Mouse (Mus musculus) intestine, embryonic 14.5 days (tissue): ENCODE measurements at regions not wholly inside any gene's neighbourhood (a gene's known extent, or its start where the extent isn't known, plus 50 kb on each side); places are given as distances from the start of the nearest gene placed in this dataset.

ENCODE experiments used
- ATAC-seq: fragments of 200-750 bp; cut with Nextera tagmentation; replicated peaks from 2 replicates; pipeline ENCODE4 v1.8.0; 2017; ENCODE audit warnings: low read depth, moderate number of reproducible peaks, moderate TSS enrichment, moderate library complexity; ENCODE audit not compliant: low FRiP score, low TSS enrichment
- DNase-seq: peaks from one replicate; pipeline ENCODE4 v3.0.0-alpha.2; 2018; ENCODE audit warnings: low spot score
- H3K27ac ChIP-seq: fragments of 300-500 bp; sonication (generic); 2 replicates; pipeline ENCODE4 v1.5.1; 2014; ENCODE audit warnings: low read depth, mild to moderate bottlenecking, control low read depth
- H3K27me3 ChIP-seq: fragments of 300-500 bp; sonication (generic); replicated peaks from 2 replicates; pipeline ENCODE4 v1.6.1; 2014; ENCODE audit warnings: low read length, control low read depth; ENCODE audit not compliant: control insufficient read depth, insufficient read depth
- H3K36me3 ChIP-seq: fragments of 300-500 bp; sonication (generic); 2 replicates; pipeline ENCODE4 v1.6.1; 2014; ENCODE audit warnings: low read length, control low read depth; ENCODE audit not compliant: control insufficient read depth, insufficient read depth
- H3K4me1 ChIP-seq: fragments of 300-500 bp; sonication (generic); replicated peaks from 2 replicates; pipeline ENCODE4 v1.6.1; 2014; ENCODE audit warnings: low read length, control low read depth, mixed read lengths; ENCODE audit not compliant: control insufficient read depth, insufficient read depth
- H3K4me2 ChIP-seq: fragments of 300-500 bp; sonication (generic); 2 replicates; pipeline ENCODE4 v1.6.1; 2014; ENCODE audit warnings: low read length
- H3K4me3 ChIP-seq: fragments of 300-500 bp; sonication (generic); 2 replicates; pipeline ENCODE4 v1.5.1; 2014; ENCODE audit warnings: low read depth, low read length, control low read depth, mixed read lengths
- H3K9ac ChIP-seq: fragments of 300-500 bp; sonication (generic); 2 replicates; pipeline ENCODE4 v1.6.1; 2014; ENCODE audit warnings: mild to moderate bottlenecking, low read length
- H3K9me3 ChIP-seq: fragments of 300-500 bp; sonication (generic); 2 replicates; pipeline ENCODE4 v1.6.1; 2016; ENCODE audit warnings: low read length, control low read depth; ENCODE audit not compliant: control insufficient read depth
- WGBS: fragments of 180-500 bp; shearing (Covaris S2); extraction: QIAGEN DNeasy Blood & Tissue Kit; methylation state at CpG from one replicate; pipeline ENCODE4 v1.1.7; 2014; 5-methylcytosine and 5-hydroxymethylcytosine counted together

- Histone ChIP-seq H3K4me1 (no peaks in the 10 kb centered on the region), H3K9ac (no peak overlapping the region), H3K27me3 (no peaks in the 10 kb centered on the region), H3K27ac (no peak overlapping the region), H3K4me3 (no peak overlapping the region), H3K4me2 (no peak overlapping the region), H3K36me3 (no peaks in the 10 kb centered on the region), H3K9me3 (no peaks in the 10 kb centered on the region)
- ATAC-seq, result no peak
- 78% methylated on average over 5 of the region's 5 CpGs for WGBS
- no peak for DNase-seq
These were observed 134.9 kb downstream of the Trib2 start for GRCm38 (mm10) chr12:15681678-15682355.

- H3K4me2 ChIP-seq, result no peak overlapping the region
- H3K27ac ChIP-seq, result no peak overlapping the region
- no peaks in the 10 kb centered on the region for H3K36me3 ChIP-seq
- no peak for DNase-seq
- 66% methylated on average over 3 of the region's 3 CpGs for WGBS
- H3K9me3 ChIP-seq, result no peaks in the 10 kb centered on the region
- H3K4me1 ChIP-seq, result no peaks in the 10 kb centered on the region
- H3K4me3 ChIP-seq, result no peak overlapping the region
- no peaks in the 10 kb centered on the region for H3K27me3 ChIP-seq
- no peak overlapping the region for H3K9ac ChIP-seq
- ATAC-seq, result no peak
These were observed 140.6 kb downstream of the Trib2 start for GRCm38 (mm10) chr12:15676127-15676526.

DNA sequence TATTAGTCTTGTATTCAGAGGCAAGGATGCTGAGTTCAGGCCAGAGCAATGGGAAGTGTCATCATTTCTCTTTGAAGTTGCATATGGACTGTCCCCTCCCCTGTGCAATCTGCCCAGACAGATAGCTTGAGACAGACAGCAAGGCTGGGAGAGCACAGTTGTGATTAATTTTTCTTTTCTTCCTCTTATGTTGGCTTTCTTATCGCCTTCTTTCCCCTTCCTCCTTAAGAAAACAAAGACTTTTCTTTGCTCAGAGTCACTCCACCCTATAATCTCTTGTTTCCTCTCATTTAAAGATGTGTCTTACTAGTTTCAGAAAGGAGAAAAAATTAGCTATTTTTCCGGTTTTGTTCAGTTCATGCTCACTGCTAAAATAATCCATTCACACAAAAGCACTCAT is 157.0 kb downstream of the Trib2 start:
- DNase-seq (no peak), ATAC-seq (no peak)
- Histone ChIP-seq H3K9me3 (no peaks in the 10 kb centered on the region), H3K4me3 (no peak overlapping the region), H3K27me3 (no peaks in the 10 kb centered on the region), H3K4me1 (no peaks in the 10 kb centered on the region; the same call in 1 of the 2 replicates), H3K36me3 (no peaks in the 10 kb centered on the region), H3K27ac (no peak overlapping the region), H3K4me2 (no peak overlapping the region), H3K9ac (no peak overlapping the region)
- WGBS, result 49% methylated on average over 2 of the region's 2 CpGs

DNA sequence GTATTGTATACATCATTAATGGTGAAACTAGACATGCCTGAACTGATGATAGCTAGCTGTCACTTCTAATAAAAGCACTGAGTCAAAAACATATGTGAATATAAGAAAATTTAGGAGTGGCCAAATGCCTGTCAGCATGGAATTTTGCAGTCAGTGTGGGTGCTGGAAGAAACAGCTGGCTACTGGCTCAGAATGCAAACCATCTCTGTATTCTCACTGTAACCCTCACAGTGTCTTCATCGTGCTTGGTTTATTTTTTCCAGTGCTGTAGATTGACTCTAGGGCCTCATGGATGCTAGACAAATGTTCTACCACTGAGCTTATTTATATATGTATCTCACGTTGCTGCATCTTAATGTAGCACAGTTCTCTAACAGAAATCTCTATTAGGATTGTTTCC is 157.4 kb downstream of the Trib2 start:
- H3K9ac ChIP-seq, result no peak overlapping the region
- H3K27ac ChIP-seq, result no peak overlapping the region
- H3K9me3 ChIP-seq, result no peaks in the 10 kb centered on the region
- no peak overlapping the region for H3K4me2 ChIP-seq
- no peak overlapping the region for H3K4me3 ChIP-seq
- no peaks in the 10 kb centered on the region for H3K36me3 ChIP-seq
- H3K4me1 ChIP-seq, result no peaks in the 10 kb centered on the region; the same call in 1 of the 2 replicates
- ATAC-seq (no peak), DNase-seq (no peak)
- WGBS, result 44% methylated on average over 2 of the region's 2 CpGs
- H3K27me3 ChIP-seq, result no peaks in the 10 kb centered on the region

DNA sequence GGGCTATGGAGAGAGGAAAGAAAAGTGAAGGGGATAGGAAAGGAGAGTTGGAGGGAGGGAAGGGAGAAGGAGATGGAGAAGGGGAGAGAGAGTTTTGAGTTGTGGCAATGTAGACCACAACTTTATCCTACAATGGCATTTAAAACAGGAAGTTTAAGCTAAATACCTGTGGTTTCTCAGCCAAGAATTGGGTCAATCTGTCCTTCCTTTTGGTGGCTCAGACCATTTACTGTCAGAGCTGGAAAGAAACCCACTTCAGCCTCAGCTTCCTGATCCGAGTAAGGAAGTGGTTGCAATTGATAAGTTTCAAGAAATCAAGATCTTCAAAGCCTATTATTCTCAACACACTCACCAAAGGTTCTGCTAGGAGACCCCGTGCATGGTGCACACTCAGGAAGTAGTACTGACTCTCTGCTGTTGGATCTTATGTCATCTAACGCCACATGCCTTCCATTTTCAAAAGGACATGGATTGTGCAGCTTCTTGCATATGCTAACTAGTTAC is 158.9 kb downstream of the Trib2 start:
- Histone ChIP-seq H3K4me2 (no peak overlapping the region), H3K4me3 (no peak overlapping the region), H3K27me3 (no peaks in the 10 kb centered on the region), H3K36me3 (no peaks in the 10 kb centered on the region), H3K27ac (no peak overlapping the region), H3K4me1 (no peaks in the 10 kb centered on the region; the same call in 1 of the 2 replicates), H3K9ac (no peak overlapping the region), H3K9me3 (no peaks in the 10 kb centered on the region)
- WGBS, result 86% methylated on average over 3 of the region's 3 CpGs
- ATAC-seq (no peak), DNase-seq (no peak)

DNA sequence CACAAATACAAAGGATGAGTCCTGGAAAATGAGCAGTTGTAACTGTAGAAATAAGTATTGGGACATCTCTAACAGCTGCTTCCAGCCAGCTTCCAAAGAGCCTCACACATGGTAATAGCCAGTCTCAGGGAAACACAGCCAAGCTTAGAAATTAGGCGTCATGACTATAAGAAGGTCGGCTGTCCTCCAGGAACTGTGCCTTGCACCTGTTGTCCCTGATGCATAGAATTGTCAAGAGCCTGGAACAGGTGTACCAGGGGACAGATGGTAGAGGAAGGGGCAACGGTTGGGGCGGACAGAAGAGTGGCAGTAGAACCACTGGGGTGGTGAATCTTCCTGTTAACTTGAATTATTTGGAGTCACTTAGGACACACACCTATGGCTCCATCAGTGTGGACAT is 162.1 kb downstream of the Trib2 start:
- no peak for DNase-seq
- Histone ChIP-seq H3K9ac (no peak overlapping the region), H3K27me3 (no peaks in the 10 kb centered on the region), H3K36me3 (no peaks in the 10 kb centered on the region), H3K9me3 (no peaks in the 10 kb centered on the region), H3K4me3 (no peak overlapping the region), H3K27ac (no peak overlapping the region), H3K4me1 (no peaks in the 10 kb centered on the region; the same call in 1 of the 2 replicates), H3K4me2 (no peak overlapping the region)
- ATAC-seq, result no peak
- 96% methylated on average over 4 of the region's 4 CpGs for WGBS

DNA sequence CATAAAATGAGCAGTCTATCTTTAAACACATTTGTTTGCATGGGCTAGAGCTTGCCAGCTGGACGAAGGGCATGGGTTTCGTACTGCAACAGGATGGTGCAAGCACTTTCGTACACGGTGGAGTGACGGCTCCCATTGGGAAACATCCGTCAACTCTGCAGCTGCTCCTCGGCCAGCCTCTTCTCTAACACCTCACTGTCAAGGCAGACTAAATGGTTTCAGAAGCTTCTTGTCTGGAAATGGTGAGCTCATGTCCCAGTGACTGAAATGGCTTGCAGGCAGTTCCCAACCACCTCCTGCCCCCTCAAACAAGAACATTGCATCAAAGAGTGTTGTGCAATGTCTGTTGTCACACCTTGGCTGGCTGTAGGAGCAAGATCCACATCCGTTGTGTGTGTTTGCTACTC is 163.4 kb downstream of the Trib2 start:
- no peak for ATAC-seq

DNA sequence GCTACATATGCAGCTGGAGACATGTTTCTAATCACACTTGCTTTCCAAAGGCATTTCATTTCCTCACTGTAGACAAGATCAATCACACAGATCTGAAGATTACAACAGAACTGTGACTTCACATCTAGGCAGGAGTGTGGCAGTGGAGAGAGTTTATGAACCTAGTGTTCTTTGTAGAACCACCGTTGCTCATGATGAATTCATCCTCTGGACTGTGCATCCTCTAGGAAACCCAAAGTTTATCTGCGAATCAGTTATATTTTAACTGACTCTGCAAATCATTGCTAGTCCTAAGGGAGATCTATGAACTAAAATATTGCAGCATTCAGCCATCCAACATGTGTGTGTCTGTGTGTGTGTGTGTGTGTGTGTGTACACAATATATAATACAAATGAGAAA is 165.4 kb downstream of the Trib2 start:
- 76% methylated on average over 2 of the region's 2 CpGs for WGBS
- no peaks in the 10 kb centered on the region for H3K4me1 ChIP-seq
- no peak overlapping the region for H3K4me2 ChIP-seq
- H3K36me3 ChIP-seq, result no peaks in the 10 kb centered on the region
- no peak overlapping the region for H3K4me3 ChIP-seq
- no peak overlapping the region for H3K27ac ChIP-seq
- no peaks in the 10 kb centered on the region for H3K27me3 ChIP-seq
- no peak overlapping the region for H3K9ac ChIP-seq
- no peaks in the 10 kb centered on the region for H3K9me3 ChIP-seq
- DNase-seq (no peak), ATAC-seq (no peak)

More for the DNA sequence above, 163.4 kb downstream of the Trib2 start:
- H3K9me3 ChIP-seq, result no peaks in the 10 kb centered on the region
- 39% methylated on average over 8 of the region's 8 CpGs for WGBS
- H3K27ac ChIP-seq, result no peak overlapping the region
- DNase-seq, result no peak
- H3K27me3 ChIP-seq, result no peaks in the 10 kb centered on the region
- H3K9ac ChIP-seq, result no peak overlapping the region
- H3K4me1 ChIP-seq, result no peaks in the 10 kb centered on the region
- no peaks in the 10 kb centered on the region for H3K36me3 ChIP-seq
- H3K4me2 ChIP-seq, result no peak overlapping the region
- no peak overlapping the region for H3K4me3 ChIP-seq

- 66% methylated on average over 4 of the region's 4 CpGs for WGBS
These were observed 166.8 kb downstream of the Trib2 start for GRCm38 (mm10) chr12:15649906-15650305.

More at GRCm38 (mm10) chr12:15649906-15650305, 166.8 kb downstream of the Trib2 start:
- Histone ChIP-seq H3K27me3 (no peaks in the 10 kb centered on the region), H3K9ac (no peak overlapping the region), H3K4me2 (no peak overlapping the region), H3K4me3 (no peak overlapping the region), H3K36me3 (no peaks in the 10 kb centered on the region), H3K9me3 (no peaks in the 10 kb centered on the region), H3K4me1 (no peaks in the 10 kb centered on the region), H3K27ac (no peak overlapping the region)
- DNase-seq (no peak), ATAC-seq (no peak)
